Mouse (Mus musculus): ENCODE results near the gene Acpp.

Gene Acpp

DNA sequence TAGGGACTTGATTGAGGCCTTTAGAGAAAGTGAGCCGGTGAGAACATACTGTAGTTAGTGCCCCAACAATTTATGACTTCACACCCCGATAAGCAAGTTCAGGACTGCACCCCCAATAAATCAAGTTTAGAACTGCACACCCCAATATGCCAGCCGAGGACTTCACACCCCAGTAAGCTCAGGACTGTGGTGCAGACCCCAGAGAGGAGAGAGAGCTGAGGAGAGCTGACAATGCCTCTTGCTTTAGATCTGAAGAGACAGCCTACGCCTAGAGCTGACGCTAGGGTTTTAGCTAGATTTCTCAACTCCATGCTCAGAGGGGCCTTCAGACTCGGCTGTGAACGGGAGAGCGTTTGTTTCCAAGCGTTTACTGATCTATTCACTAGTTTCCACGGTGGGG is 32.7 kb downstream of the Acpp start:
- no peak for DNase-seq (ENCODE audit: low spot score in 2 of 2)

DNA sequence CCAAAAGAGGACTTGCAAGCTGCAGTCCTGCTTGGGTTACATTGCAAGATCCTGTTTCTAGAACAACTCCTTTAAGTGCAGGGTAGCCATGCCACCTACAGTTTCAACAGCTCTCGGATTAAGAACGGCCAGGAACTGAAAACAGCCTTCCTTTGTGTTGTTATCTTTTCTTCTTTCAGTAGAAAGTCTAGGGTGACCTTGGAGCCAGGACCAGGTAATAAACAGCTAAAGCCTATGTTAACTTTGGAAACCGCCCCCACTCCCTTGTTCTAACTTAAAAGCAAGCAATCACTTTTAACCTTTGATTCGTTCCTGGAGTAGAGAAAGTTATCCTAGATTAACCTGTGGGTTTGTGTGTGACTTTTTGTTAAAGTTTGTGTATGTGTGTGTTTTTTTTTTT is 33.2 kb downstream of the Acpp start:
- DNase-seq (ENCODE audit: low spot score in 2 of 2): no peak

DNA sequence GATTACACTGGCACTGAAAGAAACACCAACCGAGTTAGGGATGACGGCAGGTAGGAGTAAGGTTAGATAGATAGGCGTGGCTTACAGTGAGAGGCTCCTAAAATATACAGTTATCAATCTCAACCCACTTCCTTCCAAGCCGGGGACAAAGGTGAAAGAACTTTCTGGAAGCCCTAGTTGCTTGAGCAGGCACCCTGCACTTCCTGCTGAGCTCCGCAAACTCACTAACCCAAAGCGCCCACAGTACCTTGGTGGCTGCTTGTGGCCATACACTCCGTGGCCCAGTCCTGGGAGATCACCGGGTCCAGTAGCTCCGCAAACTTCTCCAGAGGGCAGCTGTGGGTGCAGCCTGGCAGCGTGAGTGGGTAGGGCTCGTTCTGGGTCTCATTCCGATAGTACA is 37.0 kb downstream of the Acpp start:
- no peak for DNase-seq (ENCODE audit: low spot score in 2 of 2)

DNA sequence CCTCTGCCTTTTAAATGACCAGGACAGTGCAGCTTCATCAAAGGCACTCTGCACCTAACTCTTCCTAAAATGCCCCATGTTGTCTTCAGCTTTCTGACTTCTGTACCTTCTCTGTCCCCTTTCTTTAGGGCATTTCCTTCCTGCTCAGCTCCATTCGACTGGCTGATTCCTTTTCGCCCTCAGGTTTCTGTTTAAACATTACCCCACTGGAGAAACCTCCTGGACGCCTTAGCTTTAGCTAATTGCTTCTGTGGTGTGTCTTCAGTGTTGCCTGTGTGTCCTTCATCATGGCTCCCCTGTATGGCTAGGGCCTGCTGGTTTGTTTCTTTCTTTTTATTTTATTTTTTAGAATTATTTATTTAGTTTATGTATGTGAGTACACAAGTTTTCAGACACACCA is 40.5 kb downstream of the Acpp start:
- no peak for DNase-seq (ENCODE audit: low spot score in 2 of 2)

DNA sequence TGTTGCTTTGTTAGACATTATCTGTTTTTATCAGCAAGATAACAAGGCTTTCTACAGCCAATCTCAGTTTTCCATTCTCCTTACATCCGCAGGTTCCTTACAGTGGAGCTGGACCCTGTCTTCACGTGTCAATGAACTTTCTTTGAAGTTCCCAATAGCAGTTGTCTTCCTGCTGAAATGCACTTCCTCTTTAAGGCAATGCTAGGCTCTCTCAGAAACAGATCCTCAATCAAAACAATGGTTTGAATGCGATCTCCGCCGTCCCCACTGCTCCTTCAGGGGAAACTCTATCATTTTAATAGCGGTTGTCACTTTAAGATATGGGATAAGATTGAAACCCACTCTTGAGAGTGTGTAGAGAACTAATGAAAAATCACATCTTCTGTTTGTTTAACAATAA is 52.6 kb downstream of the Acpp start:
- no peak for DNase-seq (ENCODE audit: low spot score in 2 of 2)

DNA sequence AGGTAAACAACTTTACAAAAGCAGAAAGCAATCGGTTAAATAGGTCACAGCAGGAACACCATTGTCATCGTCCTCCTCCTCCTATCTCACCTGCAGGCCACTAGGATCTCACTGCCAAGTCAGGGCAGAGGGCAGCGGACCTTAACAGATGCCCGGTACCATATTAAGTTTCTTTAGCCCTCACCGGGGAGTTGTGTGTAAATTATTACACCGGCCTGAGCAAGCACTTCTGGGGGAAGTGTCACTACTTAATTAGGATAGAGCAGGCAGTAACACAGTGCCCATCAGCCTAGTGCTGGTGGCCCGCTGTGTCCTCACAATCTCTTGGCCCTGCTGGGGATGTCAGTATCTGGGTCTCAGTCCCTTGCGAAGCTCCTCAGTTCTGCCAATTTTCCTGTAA is 55.0 kb downstream of the Acpp start:
- DNase-seq (ENCODE audit: low spot score in 2 of 2): no peak

DNA sequence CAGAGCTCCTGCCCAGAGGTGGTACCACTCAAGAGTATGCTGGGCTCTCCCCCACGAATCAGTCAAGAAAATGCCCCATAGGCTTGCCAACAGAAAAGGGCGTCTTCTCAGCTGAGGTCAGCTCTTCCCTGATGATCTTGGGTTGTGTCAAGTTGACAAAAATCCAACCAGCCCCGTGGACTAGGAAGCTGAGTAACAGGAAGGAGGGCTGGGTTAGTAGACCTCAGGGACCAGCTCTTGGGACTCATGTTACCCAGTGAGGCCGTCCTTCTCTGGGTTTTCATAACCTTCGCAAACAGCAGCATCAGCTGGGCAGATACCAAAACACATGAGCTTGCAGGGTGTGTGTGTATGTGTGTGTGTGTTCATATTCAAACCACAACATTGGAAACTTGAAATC is 55.8 kb downstream of the Acpp start:
- no peak for DNase-seq (ENCODE audit: low spot score in 2 of 2)

DNA sequence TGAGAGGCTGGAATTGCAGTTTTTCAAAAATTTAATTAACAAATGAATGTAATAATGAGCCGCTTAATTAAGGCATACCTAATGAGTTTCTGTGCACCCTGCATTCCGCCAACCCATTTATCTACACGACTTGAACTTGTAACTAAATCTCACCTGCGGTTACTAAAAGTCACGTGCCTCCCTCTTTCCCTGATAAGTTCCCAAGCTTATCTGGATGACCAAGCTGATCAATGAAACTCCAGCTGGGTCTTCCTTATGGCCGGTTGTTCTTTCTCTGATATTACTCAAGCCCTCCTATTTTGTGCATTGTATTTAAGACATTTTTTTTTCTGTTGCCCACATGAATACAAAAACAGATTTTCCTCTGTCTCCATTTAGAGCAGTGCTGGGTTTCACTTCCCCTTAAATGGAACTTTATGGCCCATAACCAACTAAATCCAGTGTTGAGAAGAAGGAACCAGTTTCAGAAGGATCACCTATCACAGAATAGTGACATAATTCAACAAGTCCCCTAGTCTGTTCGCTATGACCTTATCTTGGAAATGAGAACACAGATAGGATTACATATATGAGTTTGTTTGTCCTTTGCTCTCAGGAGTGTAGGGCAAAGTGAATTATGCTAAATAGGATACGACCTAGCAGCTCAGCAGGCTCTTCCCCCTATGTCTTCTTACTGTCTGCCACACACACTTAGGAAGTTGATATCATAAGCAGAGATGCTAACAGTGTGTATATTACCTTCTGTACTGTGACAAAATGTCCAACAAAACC is 56.6 kb downstream of the Acpp start:
- no peak for DNase-seq (ENCODE audit: low spot score in 2 of 2)

DNA sequence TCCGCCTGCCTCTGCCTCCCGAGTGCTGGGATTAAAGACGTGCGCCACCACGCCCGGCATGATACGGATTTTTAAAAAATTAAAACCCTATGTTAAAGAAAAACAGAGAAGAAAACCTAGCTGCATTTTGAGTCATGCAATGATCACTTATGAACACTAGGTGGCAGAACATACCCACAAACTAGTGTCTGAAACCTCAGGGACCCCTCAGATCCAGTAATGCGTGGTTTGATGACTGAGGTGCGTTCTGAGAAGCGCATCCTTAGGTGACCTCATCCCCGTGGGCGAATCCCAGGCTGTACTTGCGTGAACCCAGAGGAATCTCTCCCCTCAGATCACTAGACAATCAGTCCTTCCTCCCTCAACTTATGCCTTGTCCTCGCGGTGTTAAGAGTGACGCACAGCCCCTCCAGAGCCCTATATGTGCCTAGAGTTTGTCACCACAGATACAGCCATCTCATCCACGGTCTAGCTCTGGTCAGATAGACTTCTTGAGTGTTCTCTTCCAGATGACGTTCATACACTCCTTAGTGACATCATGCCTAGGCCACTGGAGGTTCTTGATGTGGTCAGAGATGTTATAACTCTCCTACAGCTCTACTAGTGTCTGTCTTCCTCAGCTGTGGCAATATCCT is 59.9 kb downstream of the Acpp start:
- DNase-seq (ENCODE audit: low spot score in 2 of 2): no peak

DNA sequence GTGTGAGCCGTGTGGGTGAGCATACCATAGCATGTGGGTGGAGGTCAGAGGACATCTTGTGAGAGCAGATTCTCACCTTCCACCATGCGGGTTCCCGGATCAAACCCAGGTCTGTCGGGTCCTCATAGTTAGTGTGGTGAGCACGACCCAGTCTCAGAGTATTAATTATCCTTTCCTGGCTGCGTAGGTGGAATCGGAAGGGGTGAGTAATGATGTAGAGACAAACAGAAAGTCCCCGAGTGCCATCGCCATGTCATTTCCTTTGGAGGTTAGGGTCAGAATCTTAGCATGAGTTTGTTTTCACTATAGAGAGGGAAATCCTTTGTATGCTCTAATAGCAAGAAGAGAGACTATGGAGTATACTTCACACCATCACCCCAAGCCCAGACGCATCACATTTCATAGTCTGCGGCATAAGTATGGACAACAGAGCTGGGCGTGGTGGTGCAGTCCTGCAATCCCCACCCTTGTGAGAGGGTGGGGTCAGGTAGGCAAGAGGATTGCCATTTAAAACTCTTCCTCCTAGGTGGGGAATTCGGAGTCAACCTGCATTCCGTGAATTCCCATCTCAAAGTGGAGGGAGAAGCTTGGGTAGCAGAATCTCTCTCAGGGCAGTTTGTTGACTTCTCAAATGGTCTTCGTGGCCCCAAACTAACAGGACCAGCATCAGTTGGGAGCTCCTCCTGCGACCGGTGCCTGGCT is 62.3 kb downstream of the Acpp start:
- no peak for DNase-seq (ENCODE audit: low spot score in 2 of 2)

DNA sequence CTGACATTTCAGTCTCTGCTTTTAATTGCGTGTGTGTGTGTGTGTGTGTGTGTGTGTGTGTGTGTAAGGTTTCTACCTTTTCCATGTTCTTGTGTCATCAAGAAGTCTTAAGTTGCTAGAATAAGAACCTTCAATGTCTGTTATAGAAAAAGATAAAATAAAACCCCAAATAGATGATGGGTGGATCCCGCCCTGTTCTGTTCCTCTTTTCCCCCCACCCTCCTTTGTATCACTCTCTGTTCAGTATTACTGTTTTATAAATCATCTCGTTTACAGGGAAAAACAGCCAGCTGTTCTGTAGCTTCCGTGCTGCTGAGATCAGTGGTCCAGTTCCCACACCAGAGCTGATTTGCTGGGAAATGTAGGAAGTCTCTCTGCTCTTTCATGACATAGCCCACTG is 65.5 kb downstream of the Acpp start:
- no peak for DNase-seq (ENCODE audit: low spot score in 2 of 2)

DNA sequence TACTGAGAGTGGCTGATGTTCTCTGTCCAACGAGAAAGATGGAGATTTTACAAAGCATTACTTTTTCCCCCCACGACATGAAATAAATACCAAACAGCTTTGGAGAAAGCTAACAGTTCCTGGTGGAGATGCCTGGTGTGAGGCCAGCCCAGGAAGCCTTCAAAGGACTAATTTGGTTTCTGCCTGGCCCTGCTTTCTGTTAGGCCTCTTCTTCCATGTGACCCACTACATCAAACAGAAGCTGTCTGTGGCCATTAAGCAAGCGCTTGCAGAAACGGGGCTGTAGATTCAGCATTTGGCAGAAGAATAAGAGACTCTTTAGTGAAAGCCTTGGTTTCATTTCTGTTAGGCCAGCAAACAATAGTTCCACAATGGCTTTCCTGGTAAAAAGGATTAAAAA is 65.9 kb downstream of the Acpp start:
- no peak for DNase-seq (ENCODE audit: low spot score in 2 of 2)

DNA sequence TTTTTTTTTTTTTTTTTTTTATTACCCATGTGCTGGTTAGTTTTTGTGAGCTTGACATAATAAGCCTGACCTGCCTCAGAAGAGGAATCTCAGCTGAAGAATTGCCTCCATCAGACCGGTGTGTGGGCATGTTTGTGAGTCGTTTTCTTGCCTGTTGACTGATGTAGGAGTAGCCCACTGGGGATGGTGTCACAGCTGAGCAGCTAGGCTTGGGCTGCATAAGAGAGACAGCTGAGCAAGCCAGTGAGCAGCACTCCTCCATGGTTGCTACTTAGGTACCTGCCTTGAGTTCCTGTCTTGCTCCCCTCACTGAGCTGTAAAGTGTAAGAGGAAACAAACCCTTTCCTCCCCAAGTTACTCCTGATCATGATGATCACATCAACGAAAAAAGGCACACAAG is 67.6 kb downstream of the Acpp start:
- no peak for DNase-seq (ENCODE audit: low spot score in 2 of 2)

DNA sequence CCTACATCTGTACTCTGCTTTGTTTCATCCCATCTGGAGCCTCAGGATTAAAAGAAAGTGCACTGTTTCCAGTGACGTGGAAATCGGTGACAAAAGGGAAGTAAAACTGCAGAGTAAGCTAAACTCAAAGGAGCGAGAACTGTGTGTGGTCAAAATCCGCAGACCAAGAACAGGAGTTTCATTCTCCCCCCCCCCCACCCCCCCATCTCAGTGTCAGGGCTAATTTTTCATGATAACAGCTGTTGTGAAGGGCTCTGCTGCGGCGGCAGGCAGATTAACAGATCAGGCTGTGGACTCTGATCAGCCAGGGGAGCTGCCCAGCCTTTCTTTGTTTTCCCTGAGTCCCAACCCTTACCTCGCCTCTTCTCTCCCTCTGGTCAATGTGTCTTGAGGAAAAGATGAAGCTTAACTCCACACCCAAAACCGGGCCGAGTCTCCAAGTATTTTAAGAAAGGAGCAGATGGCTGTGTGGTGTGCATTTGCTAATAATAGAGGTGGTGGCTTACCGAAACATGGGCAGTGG is 68.1 kb downstream of the Acpp start:
- no peak for DNase-seq (ENCODE audit: low spot score in 2 of 2)

DNA sequence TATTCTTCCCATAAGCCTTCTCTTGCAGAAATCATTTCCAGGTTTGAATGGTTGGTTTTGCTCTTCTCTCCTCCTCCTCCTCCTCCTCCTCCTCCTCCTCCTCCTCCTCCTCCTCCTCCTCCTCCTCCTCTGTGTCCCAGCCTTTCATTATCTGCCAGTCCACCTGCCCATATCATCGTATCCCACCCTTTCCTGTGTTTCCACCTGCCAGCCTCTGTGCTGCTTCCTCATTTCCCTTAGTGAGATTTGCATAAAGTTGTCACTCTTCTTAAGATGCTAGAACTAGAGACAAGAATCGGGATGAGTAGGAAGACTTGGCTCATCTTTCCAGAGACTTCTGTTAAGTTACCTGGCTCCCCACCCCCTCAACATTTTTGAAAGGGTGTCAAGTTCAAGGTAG is 73.0 kb downstream of the Acpp start:
- no peak for DNase-seq (ENCODE audit: low spot score in 2 of 2)

DNA sequence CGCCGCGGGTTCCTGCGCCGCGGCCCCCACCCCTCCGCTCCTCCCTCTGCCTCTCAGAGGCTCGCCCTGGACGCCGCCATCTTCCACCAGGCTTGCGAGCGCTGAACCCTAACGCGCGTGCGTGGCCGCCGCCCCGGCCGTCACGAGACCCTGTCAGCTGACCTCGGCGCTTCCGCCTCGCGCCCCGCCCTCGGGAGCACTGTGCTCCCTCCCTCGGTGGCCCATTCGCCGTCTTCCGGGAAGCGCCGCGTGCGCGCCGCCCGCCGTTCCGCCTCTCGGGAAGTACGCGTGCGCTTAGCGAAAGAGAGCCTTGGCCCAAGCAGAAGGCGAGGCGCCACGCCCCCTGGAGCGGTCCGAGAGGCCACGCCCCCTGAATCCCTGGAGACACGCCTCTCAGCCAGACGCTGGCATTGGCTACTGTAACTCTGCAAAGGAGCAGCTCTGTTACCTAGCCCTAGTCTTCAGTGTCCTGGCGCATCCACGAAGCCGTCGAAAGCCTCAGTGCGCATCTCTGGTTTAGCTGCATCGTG is 74.7 kb downstream of the Acpp start, which contains the start of gene Dnajc13:
TSS of gene Dnajc13 (minus strand) at position 108 of the 530 bp plus-strand sequence.
- peak; percentile 97 to 99 for DNase-seq (ENCODE audit: low spot score in 2 of 2)

DNA sequence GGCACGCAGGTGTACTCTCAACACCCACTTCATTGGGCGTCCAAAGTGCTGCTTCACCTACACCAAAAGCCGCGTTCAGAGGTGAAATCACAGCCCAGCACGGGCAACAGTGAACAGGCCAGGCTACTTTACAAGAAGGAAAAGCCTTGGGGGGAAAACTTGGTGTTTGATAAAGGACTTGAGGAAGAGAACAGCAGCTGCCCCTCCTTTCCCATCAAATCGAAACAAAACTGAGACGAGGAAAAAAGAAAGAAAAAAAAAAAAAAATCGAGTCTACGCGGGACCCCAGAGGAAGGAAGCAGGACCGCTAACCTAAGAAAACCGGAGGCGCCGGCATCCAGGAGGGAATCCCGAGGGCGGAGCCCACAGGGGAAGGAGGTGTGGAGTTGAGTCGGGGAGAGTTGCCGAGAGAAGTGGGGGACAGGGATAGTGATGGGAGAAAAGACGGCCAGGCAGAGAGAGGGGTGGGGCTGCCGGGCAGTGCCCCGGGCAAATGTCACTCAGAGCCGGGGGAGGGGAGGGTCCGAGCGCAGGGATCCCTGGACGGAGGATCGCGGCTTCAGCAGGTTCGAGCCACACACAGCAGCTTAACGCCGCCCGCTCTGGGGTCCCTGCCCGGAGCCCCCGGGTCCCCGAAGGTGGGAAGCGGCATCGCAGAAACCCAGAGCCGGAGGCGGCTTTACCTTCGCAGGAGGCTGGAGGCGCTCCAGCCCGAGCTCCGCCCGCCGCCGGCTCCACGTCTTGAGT is 75.4 kb downstream of the Acpp start:
- DNase-seq (ENCODE audit: low spot score in 2 of 2): peak in 1 of 2 experiments; percentile 38

DNA sequence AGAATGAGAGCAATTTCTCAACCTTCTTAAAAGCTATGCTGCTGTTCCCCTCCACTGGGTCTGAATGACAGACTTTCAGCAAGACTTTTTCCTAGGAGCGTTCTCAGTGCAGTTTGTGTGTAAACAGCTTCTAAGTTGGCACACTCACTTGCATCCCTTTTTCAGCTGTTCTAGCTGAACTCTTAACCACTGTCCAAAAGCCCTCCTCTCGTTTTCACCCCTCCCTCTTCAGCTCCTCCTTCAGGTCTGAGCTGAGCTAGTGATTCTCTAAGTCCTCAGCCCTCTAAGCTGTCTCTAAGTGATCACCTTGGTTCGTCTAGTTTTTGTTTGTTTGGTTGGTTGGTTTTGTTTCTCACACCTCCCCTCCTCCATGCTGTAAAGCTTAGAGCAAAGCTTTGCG is 77.2 kb downstream of the Acpp start:
- DNase-seq (ENCODE audit: low spot score in 2 of 2): no peak

DNA sequence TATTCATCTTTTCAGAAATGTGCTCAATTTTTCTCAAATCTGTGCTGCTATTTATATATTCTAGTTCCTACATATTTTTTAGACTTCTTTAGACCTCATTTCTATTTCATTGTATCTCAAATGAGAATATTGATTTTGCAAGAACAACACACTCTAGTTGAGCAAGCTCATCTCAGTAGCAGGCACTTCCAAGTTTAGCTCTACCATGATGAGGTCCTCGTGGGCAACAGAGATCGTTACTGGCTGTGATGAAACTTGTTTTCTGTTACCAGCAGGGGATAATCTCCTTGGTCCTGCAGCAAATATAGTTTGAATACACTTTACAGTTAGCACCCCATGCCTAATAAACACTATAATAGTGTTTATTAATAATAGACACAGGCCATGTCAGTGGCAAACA is 81.5 kb downstream of the Acpp start:
- no peak for DNase-seq (ENCODE audit: low spot score in 2 of 2)

DNA sequence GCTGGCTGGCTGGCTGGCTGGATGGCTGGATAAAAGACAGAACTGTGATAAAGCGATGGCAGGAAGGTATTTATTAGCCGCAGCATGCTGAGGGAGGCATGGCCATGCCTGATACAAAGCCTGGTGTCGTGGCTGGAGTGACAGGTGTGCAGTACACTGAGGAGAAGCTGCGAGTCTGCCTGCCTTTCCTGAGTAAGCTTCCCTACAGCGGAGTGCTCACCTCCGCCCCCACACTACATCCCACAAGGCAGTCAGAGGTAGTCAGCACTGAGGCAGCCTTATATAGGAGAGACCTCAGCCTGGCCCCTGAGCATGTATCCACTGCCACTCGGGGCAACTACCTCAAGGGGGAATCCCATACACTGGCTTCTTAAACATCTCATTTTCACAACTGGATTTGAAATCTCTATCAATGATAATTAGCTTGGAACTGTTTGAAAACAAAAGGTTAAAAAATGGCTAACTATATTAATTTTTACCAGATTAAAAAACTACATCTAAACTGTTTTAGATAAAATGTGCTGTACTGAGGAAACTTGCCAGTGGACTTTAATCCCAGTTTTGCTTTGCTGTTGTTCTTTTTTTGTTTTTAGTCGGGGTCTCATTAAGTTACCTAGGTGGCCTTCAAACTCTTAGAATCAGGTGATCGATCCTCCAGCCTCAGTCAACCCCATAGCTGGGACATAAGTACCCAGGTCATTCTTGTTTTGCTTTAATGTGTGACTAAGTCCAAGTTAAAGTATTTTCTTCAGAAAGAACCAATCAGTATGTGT is 83.0 kb downstream of the Acpp start:
- DNase-seq (ENCODE audit: low spot score in 2 of 2): no peak

DNA sequence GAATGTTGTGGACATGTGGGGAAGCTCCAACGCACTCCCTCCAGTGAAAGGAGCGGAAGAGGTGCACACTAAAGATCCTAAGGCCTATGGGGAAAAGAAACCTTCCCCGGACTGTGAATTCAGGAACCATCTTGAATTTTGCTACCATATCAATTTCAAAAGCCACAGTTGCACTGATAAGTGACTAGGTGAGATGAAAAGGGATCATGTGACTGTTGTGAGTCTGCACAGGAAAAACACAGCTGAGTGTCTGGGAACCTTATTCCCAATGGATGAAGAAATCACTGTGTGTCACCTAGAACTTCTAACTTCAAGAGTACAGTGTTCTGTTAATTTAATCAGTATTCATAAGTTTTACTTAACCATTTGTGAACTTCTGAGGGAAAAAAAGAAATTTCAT is 84.9 kb downstream of the Acpp start:
- no peak for DNase-seq (ENCODE audit: low spot score in 2 of 2)

Measured in urinary bladder, postnatal 36 days (tissue).